Mouse (Mus musculus): ENCODE results near the gene Ncstn.

- TF ChIP-seq CTCF (IDR thresholded peaks at IDR 0.05; ENCODE audit: control insufficient read depth, insufficient read depth, insufficient replicate concordance, low read depth, low read length) (no peak), POLR2A (IDR thresholded peaks at IDR 0.05; ENCODE audit: control insufficient read depth, low read depth, low read length) (no peak)
Measured at GRCm38 (mm10) chr1:172119720-172120119, 37.1 kb upstream of the Ncstn start.

Measured in testis, adult 2 months (tissue).